Mouse (Mus musculus) forebrain, embryonic 14.5 days (tissue): ENCODE data around the gene Ttc37. TPM values are rescaled to one million over a fixed set of nuclear protein-coding genes. Genes with fewer than 3 reads are reported as not detected.

Experiments
- ATAC-seq: fragments of 200-750 bp; cut with Nextera tagmentation; 2 replicates; pipeline ENCODE4 v1.8.0; 2017; ENCODE audit warnings: mild to moderate bottlenecking, moderate library complexity
- DNase-seq: peaks from one replicate; pipeline ENCODE4 v3.0.0-alpha.2; 2015; ENCODE audit warnings: low spot score
- H3K27ac ChIP-seq: fragments of 300-500 bp; sonication (generic); 2 replicates; pipeline ENCODE4 v1.5.1; 2014; ENCODE audit warnings: low read depth, mild to moderate bottlenecking, control low read depth, low read length, moderate library complexity
- H3K27me3 ChIP-seq: fragments of 300-500 bp; sonication (generic); replicated peaks from 2 replicates; pipeline ENCODE4 v1.6.1; 2014; ENCODE audit warnings: low read length, control low read depth, mixed read lengths; ENCODE audit not compliant: control insufficient read depth, insufficient read depth
- H3K36me3 ChIP-seq: fragments of 300-500 bp; sonication (generic); 2 replicates; pipeline ENCODE4 v1.6.1; 2014; ENCODE audit warnings: low read length, control low read depth; ENCODE audit not compliant: control insufficient read depth, insufficient read depth
- H3K4me1 ChIP-seq: fragments of 300-500 bp; sonication (generic); 2 replicates; pipeline ENCODE4 v1.6.1; 2014; ENCODE audit warnings: antibody characterized with exemption, low read length, control low read depth; ENCODE audit not compliant: control insufficient read depth, insufficient read depth
- H3K4me2 ChIP-seq: fragments of 300-500 bp; sonication (generic); 2 replicates; pipeline ENCODE4 v1.6.1; 2014; ENCODE audit warnings: mild to moderate bottlenecking, control low read depth, low read length
- H3K4me3 ChIP-seq: fragments of 300-500 bp; sonication (generic); 2 replicates; pipeline ENCODE4 v1.5.1; 2014; ENCODE audit warnings: low read depth, low read length, control low read depth
- H3K9ac ChIP-seq: fragments of 300-500 bp; sonication (generic); 2 replicates; pipeline ENCODE4 v1.6.1; 2014; ENCODE audit warnings: mild to moderate bottlenecking, low read length, control low read depth, moderate library complexity
- H3K9me3 ChIP-seq: fragments of 300-500 bp; sonication (generic); replicated peaks from 2 replicates; pipeline ENCODE4 v1.6.1; 2016; ENCODE audit warnings: low read length, control low read depth, mixed read lengths; ENCODE audit not compliant: control insufficient read depth
- WGBS: fragments of 180-500 bp; shearing (Covaris S2); extraction: QIAGEN DNeasy Blood & Tissue Kit; methylation state at CpG from one replicate; pipeline ENCODE4 v1.1.7; 2014; 5-methylcytosine and 5-hydroxymethylcytosine counted together
- polyA plus RNA-seq: library from polyadenylated mRNA; unstranded; fragments of >200 nt; fragmentation: Nextera tagmentation; extraction: Ambion mirVana; gene quantifications from 2 replicates; pipeline ENCODE4 v1.2.1, GENCODE M21; 2014

The Ttc37 gene
- polyA plus RNA-seq, 1 experiment from 2014 or later = 11.9 TPM

GRCm38 (mm10) chr13:76141117-76141808 is 42.7 kb downstream of the Ttc37 start:
- ATAC-seq = no peak

GRCm38 (mm10) chr13:76150483-76150882 is 51.9 kb downstream of the Ttc37 start:
- ATAC-seq (no peak), DNase-seq (peak; percentile 2)
- H3K36me3 ChIP-seq = peaks cover 38% of the 10 kb centered on the region
- H3K9me3 ChIP-seq = no peaks in the 10 kb centered on the region
- no peaks in the 10 kb centered on the region for H3K4me1 ChIP-seq
- no peak overlapping the region for H3K27ac ChIP-seq
- 82% methylated on average over 5 of the region's 5 CpGs for WGBS
- H3K4me3 ChIP-seq = no peak overlapping the region
- no peak overlapping the region for H3K9ac ChIP-seq
- H3K4me2 ChIP-seq = no peak overlapping the region
- H3K27me3 ChIP-seq = no peaks in the 10 kb centered on the region

More at GRCm38 (mm10) chr13:76141117-76141808, 42.7 kb downstream of the Ttc37 start:
- H3K9ac ChIP-seq = no peak overlapping the region
- peaks cover 42% of the 10 kb centered on the region for H3K36me3 ChIP-seq
- WGBS = 86% methylated on average over 12 of the region's 12 CpGs
- no peak overlapping the region for H3K27ac ChIP-seq
- H3K4me1 ChIP-seq = no peaks in the 10 kb centered on the region
- DNase-seq = no peak
- H3K4me2 ChIP-seq = no peak overlapping the region
- H3K4me3 ChIP-seq = no peak overlapping the region
- no peaks in the 10 kb centered on the region for H3K9me3 ChIP-seq
- H3K27me3 ChIP-seq = no peaks in the 10 kb centered on the region

- Histone ChIP-seq H3K27me3 (no peaks in the 10 kb centered on the region), H3K4me3 (no peak overlapping the region), H3K36me3 (peaks cover 40% of the 10 kb centered on the region), H3K27ac (no peak overlapping the region), H3K9me3 (no peaks in the 10 kb centered on the region), H3K4me2 (no peak overlapping the region), H3K9ac (no peak overlapping the region), H3K4me1 (no peaks in the 10 kb centered on the region)
- 97% methylated on average over 3 of the region's 3 CpGs for WGBS
- ATAC-seq (no peak), DNase-seq (no peak)
Measured at GRCm38 (mm10) chr13:76157099-76157498, 58.6 kb downstream of the Ttc37 start.

- ATAC-seq (no peak), DNase-seq (no peak)
- Histone ChIP-seq H3K4me2 (no peak overlapping the region), H3K4me3 (no peak overlapping the region), H3K27me3 (no peaks in the 10 kb centered on the region), H3K9ac (no peak overlapping the region), H3K9me3 (no peaks in the 10 kb centered on the region), H3K36me3 (peaks cover 44% of the 10 kb centered on the region), H3K27ac (no peak overlapping the region), H3K4me1 (no peaks in the 10 kb centered on the region)
- WGBS = 98% methylated on average over 1 of the region's 1 CpGs
Measured at GRCm38 (mm10) chr13:76157508-76157907, 59.0 kb downstream of the Ttc37 start.

- peaks cover 39% of the 10 kb centered on the region for H3K36me3 ChIP-seq
Measured at GRCm38 (mm10) chr13:76160587-76160986, 62.1 kb downstream of the Ttc37 start.

GRCm38 (mm10) chr13:76174297-76174696 is 75.8 kb downstream of the Ttc37 start:
- no peak for ATAC-seq

More at GRCm38 (mm10) chr13:76160587-76160986, 62.1 kb downstream of the Ttc37 start:
- no peak overlapping the region for H3K4me2 ChIP-seq
- no peak overlapping the region for H3K4me3 ChIP-seq
- 93% methylated on average over 2 of the region's 2 CpGs for WGBS
- no peak overlapping the region for H3K9ac ChIP-seq
- no peaks in the 10 kb centered on the region for H3K27me3 ChIP-seq
- no peaks in the 10 kb centered on the region for H3K4me1 ChIP-seq
- no peaks in the 10 kb centered on the region for H3K9me3 ChIP-seq
- no peak for ATAC-seq
- DNase-seq = no peak
- H3K27ac ChIP-seq = no peak overlapping the region

GRCm38 (mm10) chr13:76178700-76179099 is 80.2 kb downstream of the Ttc37 start:
- Histone ChIP-seq H3K36me3 (peaks cover 28% of the 10 kb centered on the region), H3K27ac (no peak overlapping the region), H3K9ac (no peak overlapping the region), H3K4me1 (no peaks in the 10 kb centered on the region), H3K9me3 (peaks cover 3% of the 10 kb centered on the region; the same call in 1 of the 2 replicates), H3K4me3 (no peak overlapping the region), H3K27me3 (no peaks in the 10 kb centered on the region), H3K4me2 (no peak overlapping the region)
- DNase-seq = no peak
- 0 out of 2 replicates have a peak, but pooled peaks have one; percentile 20 for ATAC-seq
- 84% methylated on average over 5 of the region's 5 CpGs for WGBS

More at GRCm38 (mm10) chr13:76174297-76174696, 75.8 kb downstream of the Ttc37 start:
- H3K4me2 ChIP-seq = no peak overlapping the region
- peaks cover 3% of the 10 kb centered on the region; the same call in 1 of the 2 replicates for H3K9me3 ChIP-seq
- no peaks in the 10 kb centered on the region for H3K4me1 ChIP-seq
- H3K9ac ChIP-seq = no peak overlapping the region
- no peak overlapping the region for H3K4me3 ChIP-seq
- H3K27me3 ChIP-seq = no peaks in the 10 kb centered on the region
- H3K27ac ChIP-seq = no peak overlapping the region
- peaks cover 17% of the 10 kb centered on the region; the same call in 1 of the 2 replicates for H3K36me3 ChIP-seq
- DNase-seq = no peak

GRCm38 (mm10) chr13:76187651-76188050 is 89.1 kb downstream of the Ttc37 start:
- Histone ChIP-seq H3K9me3 (no peaks in the 10 kb centered on the region), H3K4me2 (no peak overlapping the region), H3K9ac (no peak overlapping the region), H3K4me1 (no peaks in the 10 kb centered on the region), H3K27me3 (no peaks in the 10 kb centered on the region), H3K4me3 (no peak overlapping the region), H3K27ac (no peak overlapping the region), H3K36me3 (peaks cover 30% of the 10 kb centered on the region)
- WGBS = 96% methylated on average over 5 of the region's 5 CpGs
- no peak for ATAC-seq
- no peak for DNase-seq

- H3K9ac ChIP-seq = no peak overlapping the region
- 74% methylated on average over 3 of the region's 3 CpGs for WGBS
- ATAC-seq = peak; percentile 18; the same call in 1 of the 2 replicates
- no peak overlapping the region for H3K27ac ChIP-seq
- H3K27me3 ChIP-seq = no peaks in the 10 kb centered on the region
- H3K4me3 ChIP-seq = no peak overlapping the region
- H3K9me3 ChIP-seq = no peaks in the 10 kb centered on the region
- no peaks in the 10 kb centered on the region for H3K4me1 ChIP-seq
- no peak for DNase-seq
- H3K36me3 ChIP-seq = peaks cover 29% of the 10 kb centered on the region
- H3K4me2 ChIP-seq = no peak overlapping the region
Measured at GRCm38 (mm10) chr13:76189190-76189589, 90.7 kb downstream of the Ttc37 start.
